Mouse (Mus musculus): Measurements from ENCODE around the gene Sympk. TPM values are rescaled to one million over a fixed set of nuclear protein-coding genes. Genes with fewer than 3 reads are reported as not detected.
A peak's percentile ranks its signal among the peaks of the same experiment; 100 is the strongest.

Sympk gene
- polyA plus RNA-seq (2014; fragmentation: Nextera tagmentation; extraction: Ambion mirVana), result 30.5 and 35.6 TPM in 2 replicates

- Histone ChIP-seq H3K9me3 (ENCODE audit: control insufficient read depth, low read length) (no peaks in the 10 kb centered on the region), H3K4me1 (ENCODE audit: control insufficient read depth, insufficient read depth, low read length) (peaks cover 7% of the 10 kb centered on the region), H3K4me3 (ENCODE audit: low read depth, low read length) (peak within 1 kb of the TSS; percentile 95), H3K36me3 (ENCODE audit: control insufficient read depth, insufficient read depth, low read length) (peaks cover under 1% of the 10 kb centered on the region; the same call in 1 of the 2 replicates), H3K27ac (ENCODE audit: low read depth, low read length) (0 out of 2 replicates have a peak within 1 kb of the TSS, but pooled peaks have one; percentile 27), H3K9ac (ENCODE audit: low read length) (peak within 1 kb of the TSS; percentile 89), H3K27me3 (ENCODE audit: control insufficient read depth, insufficient read depth, low read length) (peaks cover 31% of the 10 kb centered on the region), H3K4me2 (ENCODE audit: low read depth) (peak within 1 kb of the TSS; percentile 64)
- ATAC-seq (ENCODE audit: insufficient read depth, low FRiP score, low TSS enrichment) (peak; percentile 95), DNase-seq (ENCODE audit: low spot score) (peak; percentile 98)
- under 1% methylated on average over 46 of the region's 50 CpGs for WGBS
These were observed at the start of gene Sympk for GRCm38 (mm10) chr7:19024096-19024506. Gene Sympk (plus strand): TSS chr7:19024377.

- no peaks in the 10 kb centered on the region for H3K27me3 ChIP-seq (ENCODE audit: control insufficient read depth, insufficient read depth, low read length)
- no peak overlapping the region for H3K27ac ChIP-seq (ENCODE audit: low read depth, low read length)
- 91% methylated on average over 9 of the region's 9 CpGs for WGBS
- ATAC-seq (ENCODE audit: insufficient read depth, low FRiP score, low TSS enrichment) (no peak), DNase-seq (ENCODE audit: low spot score) (no peak)
- H3K4me3 ChIP-seq (ENCODE audit: low read depth, low read length), result no peak overlapping the region
- H3K9ac ChIP-seq (ENCODE audit: low read length), result no peak overlapping the region
- no peaks in the 10 kb centered on the region for H3K36me3 ChIP-seq (ENCODE audit: control insufficient read depth, insufficient read depth, low read length)
- no peaks in the 10 kb centered on the region for H3K4me1 ChIP-seq (ENCODE audit: control insufficient read depth, insufficient read depth, low read length)
- no peak overlapping the region for H3K4me2 ChIP-seq (ENCODE audit: low read depth)
- H3K9me3 ChIP-seq (ENCODE audit: control insufficient read depth, low read length), result no peaks in the 10 kb centered on the region
These were observed 45.8 kb upstream of the Sympk start for GRCm38 (mm10) chr7:18978381-18978780.

- DNase-seq (ENCODE audit: low spot score), result no peak
- H3K27ac ChIP-seq (ENCODE audit: low read depth, low read length), result no peak overlapping the region
- no peaks in the 10 kb centered on the region for H3K9me3 ChIP-seq (ENCODE audit: control insufficient read depth, low read length)
- no peaks in the 10 kb centered on the region for H3K27me3 ChIP-seq (ENCODE audit: control insufficient read depth, insufficient read depth, low read length)
- WGBS, result 74% methylated on average over 2 of the region's 2 CpGs
- H3K4me1 ChIP-seq (ENCODE audit: control insufficient read depth, insufficient read depth, low read length), result peaks cover 3% of the 10 kb centered on the region; the same call in 1 of the 2 replicates
- no peak for ATAC-seq (ENCODE audit: insufficient read depth, low FRiP score, low TSS enrichment)
- H3K36me3 ChIP-seq (ENCODE audit: control insufficient read depth, insufficient read depth, low read length), result no peaks in the 10 kb centered on the region
- H3K9ac ChIP-seq (ENCODE audit: low read length), result no peak overlapping the region
- H3K4me2 ChIP-seq (ENCODE audit: low read depth), result no peak overlapping the region
- H3K4me3 ChIP-seq (ENCODE audit: low read depth, low read length), result no peak overlapping the region
These were observed 37.7 kb upstream of the Sympk start for GRCm38 (mm10) chr7:18986503-18986902.

GRCm38 (mm10) chr7:18987100-18987499 is 37.1 kb upstream of the Sympk start, which contains the start of gene Nanos2:
Gene Nanos2 (plus strand): TSS chr7:18987400.
- ATAC-seq (ENCODE audit: insufficient read depth, low FRiP score, low TSS enrichment) (no peak), DNase-seq (ENCODE audit: low spot score) (no peak)
- H3K27me3 ChIP-seq (ENCODE audit: control insufficient read depth, insufficient read depth, low read length), result peaks cover 4% of the 10 kb centered on the region
- 57% methylated on average over 2 of the region's 2 CpGs for WGBS
- H3K9me3 ChIP-seq (ENCODE audit: control insufficient read depth, low read length), result no peaks in the 10 kb centered on the region
- no peak within 1 kb of the TSS for H3K9ac ChIP-seq (ENCODE audit: low read length)
- H3K36me3 ChIP-seq (ENCODE audit: control insufficient read depth, insufficient read depth, low read length), result no peaks in the 10 kb centered on the region
- peaks cover 3% of the 10 kb centered on the region; the same call in 1 of the 2 replicates for H3K4me1 ChIP-seq (ENCODE audit: control insufficient read depth, insufficient read depth, low read length)
- H3K4me2 ChIP-seq (ENCODE audit: low read depth), result no peak within 1 kb of the TSS
- H3K27ac ChIP-seq (ENCODE audit: low read depth, low read length), result no peak within 1 kb of the TSS
- H3K4me3 ChIP-seq (ENCODE audit: low read depth, low read length), result no peak within 1 kb of the TSS

GRCm38 (mm10) chr7:18987747-18988146 is 36.4 kb upstream of the Sympk start:
- Histone ChIP-seq H3K4me3 (ENCODE audit: low read depth, low read length) (no peak overlapping the region), H3K27ac (ENCODE audit: low read depth, low read length) (no peak overlapping the region), H3K27me3 (ENCODE audit: control insufficient read depth, insufficient read depth, low read length) (peaks cover 11% of the 10 kb centered on the region), H3K9me3 (ENCODE audit: control insufficient read depth, low read length) (no peaks in the 10 kb centered on the region), H3K4me2 (ENCODE audit: low read depth) (no peak overlapping the region), H3K36me3 (ENCODE audit: control insufficient read depth, insufficient read depth, low read length) (no peaks in the 10 kb centered on the region), H3K4me1 (ENCODE audit: control insufficient read depth, insufficient read depth, low read length) (peaks cover 3% of the 10 kb centered on the region; the same call in 1 of the 2 replicates), H3K9ac (ENCODE audit: low read length) (no peak overlapping the region)
- no peak for DNase-seq (ENCODE audit: low spot score)
- ATAC-seq (ENCODE audit: insufficient read depth, low FRiP score, low TSS enrichment), result no peak
- WGBS, result 70% methylated on average over 13 of the region's 13 CpGs

- WGBS, result 71% methylated on average over 6 of the region's 6 CpGs
- no peak for ATAC-seq (ENCODE audit: insufficient read depth, low FRiP score, low TSS enrichment)
- H3K36me3 ChIP-seq (ENCODE audit: control insufficient read depth, insufficient read depth, low read length), result no peaks in the 10 kb centered on the region
- no peak overlapping the region for H3K4me2 ChIP-seq (ENCODE audit: low read depth)
- no peak for DNase-seq (ENCODE audit: low spot score)
- no peak overlapping the region for H3K27ac ChIP-seq (ENCODE audit: low read depth, low read length)
- peaks cover 3% of the 10 kb centered on the region; the same call in 1 of the 2 replicates for H3K4me1 ChIP-seq (ENCODE audit: control insufficient read depth, insufficient read depth, low read length)
- peaks cover 18% of the 10 kb centered on the region for H3K27me3 ChIP-seq (ENCODE audit: control insufficient read depth, insufficient read depth, low read length)
- H3K9ac ChIP-seq (ENCODE audit: low read length), result no peak overlapping the region
- H3K4me3 ChIP-seq (ENCODE audit: low read depth, low read length), result no peak overlapping the region
- H3K9me3 ChIP-seq (ENCODE audit: control insufficient read depth, low read length), result no peaks in the 10 kb centered on the region
These were observed 35.4 kb upstream of the Sympk start for GRCm38 (mm10) chr7:18988780-18989179.

- peak overlapping the region; percentile 73 for H3K4me2 ChIP-seq (ENCODE audit: low read depth)
- peak overlapping the region; percentile 49 for H3K4me3 ChIP-seq (ENCODE audit: low read depth, low read length)
- ATAC-seq (ENCODE audit: insufficient read depth, low FRiP score, low TSS enrichment) (no peak), DNase-seq (ENCODE audit: low spot score) (peak; percentile 45)
- H3K9ac ChIP-seq (ENCODE audit: low read length), result peak overlapping the region; percentile 35; the same call in 1 of the 2 replicates
- no peaks in the 10 kb centered on the region for H3K36me3 ChIP-seq (ENCODE audit: control insufficient read depth, insufficient read depth, low read length)
- 12% methylated on average over 5 of the region's 5 CpGs for WGBS
- H3K27me3 ChIP-seq (ENCODE audit: control insufficient read depth, insufficient read depth, low read length), result peaks cover 18% of the 10 kb centered on the region
- H3K4me1 ChIP-seq (ENCODE audit: control insufficient read depth, insufficient read depth, low read length), result peaks cover 3% of the 10 kb centered on the region; the same call in 1 of the 2 replicates
- peak overlapping the region; percentile 85 for H3K27ac ChIP-seq (ENCODE audit: low read depth, low read length)
- H3K9me3 ChIP-seq (ENCODE audit: control insufficient read depth, low read length), result no peaks in the 10 kb centered on the region
These were observed 34.2 kb upstream of the Sympk start for GRCm38 (mm10) chr7:18989995-18990394.

- H3K9ac ChIP-seq (ENCODE audit: low read length), result peak within 1 kb of the TSS; percentile 63
- under 1% methylated on average over 37 of the region's 37 CpGs for WGBS
- peak; percentile 90 for ATAC-seq (ENCODE audit: insufficient read depth, low FRiP score, low TSS enrichment)
These were observed 33.4 kb upstream of the Sympk start, which contains the start of gene Mypop for GRCm38 (mm10) chr7:18990601-18991295. Gene Mypop (plus strand): TSS chr7:18991245.

More at GRCm38 (mm10) chr7:18990601-18991295, 33.4 kb upstream of the Sympk start, which contains the start of gene Mypop:
- peak; percentile 100 for DNase-seq (ENCODE audit: low spot score)
- peaks cover 18% of the 10 kb centered on the region for H3K27me3 ChIP-seq (ENCODE audit: control insufficient read depth, insufficient read depth, low read length)
- H3K4me2 ChIP-seq (ENCODE audit: low read depth), result peak within 1 kb of the TSS; percentile 73
- H3K36me3 ChIP-seq (ENCODE audit: control insufficient read depth, insufficient read depth, low read length), result no peaks in the 10 kb centered on the region
- peak within 1 kb of the TSS; percentile 49 for H3K4me3 ChIP-seq (ENCODE audit: low read depth, low read length)
- H3K4me1 ChIP-seq (ENCODE audit: control insufficient read depth, insufficient read depth, low read length), result peaks cover 3% of the 10 kb centered on the region; the same call in 1 of the 2 replicates
- H3K27ac ChIP-seq (ENCODE audit: low read depth, low read length), result peak within 1 kb of the TSS; percentile 85
- no peaks in the 10 kb centered on the region for H3K9me3 ChIP-seq (ENCODE audit: control insufficient read depth, low read length)
